Mouse (Mus musculus): ENCODE measurements around the gene Cyp2c39. TPM values are rescaled to one million over a fixed set of nuclear protein-coding genes. Genes with fewer than 3 reads are reported as not detected.

Gene Cyp2c39
- polyA plus RNA-seq (2017; shearing (Covaris generic)) = not detected

GRCm38 (mm10) chr19:39510534-39510933 lies at the start of gene Cyp2c39:
Gene Cyp2c39 (plus strand): TSS chr19:39510862.

GRCm38 (mm10) chr19:39462941-39463340 lies 47.7 kb upstream of the Cyp2c39 start, which contains the start of gene Cyp2c38:
Gene Cyp2c38 (minus strand): TSS chr19:39463075.

Other genes starting within 250 kb of the Cyp2c39 start
- gene Cyp2c29, start 241.5 kb upstream of the Cyp2c39 start, polyA plus RNA-seq (2017; shearing (Covaris generic)) = not detected
- gene Cyp2c38, start 47.8 kb upstream of the Cyp2c39 start, polyA plus RNA-seq (2017; shearing (Covaris generic)) = not detected
- gene Cyp2c67, start 138.2 kb downstream of the Cyp2c39 start, polyA plus RNA-seq (2017; shearing (Covaris generic)) = not detected
- gene Cyp2c68, start 230.2 kb downstream of the Cyp2c39 start, polyA plus RNA-seq (2017; shearing (Covaris generic)) = not detected